Mouse (Mus musculus) liver, adult 2 months (tissue): ENCODE measurements around the gene Sco1. TPM values are rescaled to one million over a fixed set of nuclear protein-coding genes. Genes with fewer than 3 reads are reported as not detected.
A peak's percentile ranks its signal among the peaks of the same experiment; 100 is the strongest.

Source experiments
- DNase-seq: peaks from one replicate; pipeline ENCODE4 v3.0.0-alpha.2; 2011; ENCODE audit warnings: low read depth, low spot score; ENCODE audit errors: extremely low read depth
- H3K27ac ChIP-seq: fragments of 200-500 bp; replicated peaks from 2 replicates; pipeline ENCODE4 v1.5.1; 2012; ENCODE audit warnings: low read depth, mild to moderate bottlenecking, control low read depth, inconsistent platforms, low read length; ENCODE audit not compliant: insufficient read depth
- H3K27me3 ChIP-seq: fragments of 200-500 bp; 2 replicates; pipeline ENCODE4 v1.6.1; 2012; ENCODE audit warnings: mild to moderate bottlenecking, moderate library complexity, low read length, inconsistent platforms; ENCODE audit not compliant: control insufficient read depth, insufficient read depth
- H3K36me3 ChIP-seq: fragments of 200-500 bp; 2 replicates; pipeline ENCODE4 v1.6.1; 2012; ENCODE audit warnings: low read length, inconsistent platforms; ENCODE audit not compliant: control insufficient read depth, insufficient read depth
- H3K4me1 ChIP-seq: fragments of 200-500 bp; 2 replicates; pipeline ENCODE4 v1.6.1; 2011; ENCODE audit warnings: low read length; ENCODE audit not compliant: control insufficient read depth, insufficient read depth
- H3K4me3 ChIP-seq: fragments of 200-500 bp; 2 replicates; pipeline ENCODE4 v1.5.1; 2011; ENCODE audit warnings: low read depth, mild to moderate bottlenecking, control low read depth, low read length, moderate library complexity; ENCODE audit not compliant: insufficient read depth
- H3K79me2 ChIP-seq: fragments of 200-500 bp; 2 replicates; pipeline ENCODE4 v1.6.1; 2012; ENCODE audit warnings: inconsistent platforms, mild to moderate bottlenecking, low read length, moderate library complexity; ENCODE audit not compliant: control insufficient read depth, insufficient read depth
- H3K9ac ChIP-seq: fragments of 200-500 bp; 2 replicates; pipeline ENCODE4 v1.6.1; 2012; ENCODE audit warnings: low read depth, mild to moderate bottlenecking, control low read depth, inconsistent platforms, low read length
- CTCF ChIP-seq: fragments of 200-500 bp; IDR thresholded peaks from 2 replicates; pipeline ENCODE4 v1.5.1; 2011; ENCODE audit warnings: low read depth, low read length, control low read depth
- POLR2A ChIP-seq: fragments of 200-500 bp; IDR thresholded peaks from 2 replicates; pipeline ENCODE4 v1.6.1; 2011; ENCODE audit warnings: low read length, control low read depth; ENCODE audit not compliant: insufficient read depth; ENCODE audit errors: extremely low read depth
- WGBS: fragments of 180-500 bp; shearing (Covaris S2); methylation state at CpG from one replicate; pipeline ENCODE4 v1.1.7; 2018; 5-methylcytosine and 5-hydroxymethylcytosine counted together
- polyA plus RNA-seq: library from polyadenylated mRNA; depleted of rRNA; stranded (reverse); fragments of >200 nt; gene quantifications from 2 replicates; pipeline ENCODE4 v1.2.3, GENCODE M21; 2012
- total RNA-seq: library from RNA; depleted of rRNA; stranded (reverse); fragments of >200 nt; gene quantifications from 2 replicates; pipeline ENCODE4 v1.2.3, GENCODE M21; 2014

The Sco1 gene
- total and polyA plus RNA-seq, 2 experiments = 4.8 to 11.5 TPM

DNA sequence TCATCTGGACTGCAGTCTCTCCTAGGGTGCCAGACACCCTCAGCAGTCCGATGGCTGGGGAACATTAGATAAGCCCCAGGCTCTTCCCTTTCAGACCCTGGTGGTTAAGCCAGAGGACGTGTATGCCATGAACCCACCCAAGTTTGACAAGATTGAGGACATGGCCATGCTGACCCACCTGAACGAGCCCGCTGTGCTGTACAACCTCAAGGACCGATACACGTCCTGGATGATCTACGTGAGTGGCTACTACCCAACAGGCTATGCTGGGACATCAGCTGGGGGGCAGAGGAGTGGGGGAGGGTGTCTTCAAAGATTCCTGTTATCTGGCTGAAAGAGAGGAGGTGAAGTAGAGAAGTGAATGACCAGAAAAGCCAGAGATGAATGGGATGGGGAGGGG is 29.7 kb downstream of the Sco1 start:
- Histone ChIP-seq H3K9ac (no peak overlapping the region), H3K4me1 (no peaks in the 10 kb centered on the region), H3K27me3 (peaks cover 5% of the 10 kb centered on the region; the same call in 1 of the 2 replicates), H3K4me3 (no peak overlapping the region), H3K79me2 (no peaks in the 10 kb centered on the region), H3K27ac (no peak overlapping the region), H3K36me3 (no peaks in the 10 kb centered on the region)
- no peak for TF ChIP-seq CTCF
- no peak for TF ChIP-seq POLR2A
- DNase-seq = no peak
- WGBS = 83% methylated on average over 7 of the region's 7 CpGs

- Histone ChIP-seq H3K4me1 (no peaks in the 10 kb centered on the region), H3K4me3 (no peak overlapping the region), H3K27ac (no peak overlapping the region), H3K79me2 (no peaks in the 10 kb centered on the region), H3K27me3 (peaks cover 5% of the 10 kb centered on the region; the same call in 1 of the 2 replicates), H3K36me3 (no peaks in the 10 kb centered on the region), H3K9ac (no peak overlapping the region)
- WGBS = 76% methylated on average over 13 of the region's 13 CpGs
- no peak for DNase-seq
- TF ChIP-seq POLR2A = no peak
- TF ChIP-seq CTCF = no peak
These were observed 30.3 kb downstream of the Sco1 start for GRCm38 (mm10) chr11:67082793-67083192.

- WGBS = 73% methylated on average over 6 of the region's 6 CpGs
- H3K79me2 ChIP-seq = no peaks in the 10 kb centered on the region
These were observed 30.8 kb downstream of the Sco1 start for GRCm38 (mm10) chr11:67083239-67083638.

DNA sequence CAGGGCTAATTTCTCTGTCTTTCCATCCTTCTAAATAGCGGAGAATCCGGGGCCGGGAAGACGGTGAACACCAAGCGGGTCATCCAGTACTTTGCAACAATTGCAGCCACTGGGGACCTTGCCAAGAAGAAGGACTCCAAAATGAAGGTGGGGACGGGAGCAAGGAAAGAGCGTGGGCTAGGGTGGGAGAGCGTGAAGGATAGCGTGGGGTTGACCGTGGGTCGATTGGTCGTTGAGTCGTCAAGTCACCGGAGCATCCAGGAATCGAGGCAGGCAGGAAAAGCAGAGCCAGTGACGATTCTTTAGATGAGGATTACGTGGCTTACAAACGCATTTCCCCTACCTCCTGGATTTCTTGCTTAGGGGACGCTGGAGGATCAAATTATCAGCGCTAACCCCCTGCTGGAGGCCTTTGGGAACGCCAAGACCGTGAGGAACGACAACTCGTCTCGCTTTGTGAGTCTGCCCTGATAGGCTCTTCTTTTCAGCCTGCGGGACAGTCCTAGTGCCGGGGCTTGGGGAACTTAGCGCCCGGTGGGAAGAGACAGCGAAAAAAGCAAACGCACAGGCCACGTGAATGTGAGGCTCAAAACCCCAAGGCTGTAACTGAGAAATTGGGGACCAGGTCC is 31.4 kb downstream of the Sco1 start:
- H3K27ac ChIP-seq = no peak overlapping the region
- 43% methylated on average over 32 of the region's 32 CpGs for WGBS
- peaks cover 5% of the 10 kb centered on the region; the same call in 1 of the 2 replicates for H3K27me3 ChIP-seq
- H3K4me1 ChIP-seq = no peaks in the 10 kb centered on the region
- DNase-seq = no peak
- H3K9ac ChIP-seq = no peak overlapping the region
- H3K36me3 ChIP-seq = no peaks in the 10 kb centered on the region
- H3K4me3 ChIP-seq = no peak overlapping the region
- no peak for TF ChIP-seq POLR2A
- TF ChIP-seq CTCF = no peak
- no peaks in the 10 kb centered on the region for H3K79me2 ChIP-seq

More at GRCm38 (mm10) chr11:67083239-67083638, 30.8 kb downstream of the Sco1 start:
- no peak for TF ChIP-seq POLR2A
- TF ChIP-seq CTCF = no peak
- H3K27me3 ChIP-seq = peaks cover 5% of the 10 kb centered on the region; the same call in 1 of the 2 replicates
- H3K4me3 ChIP-seq = no peak overlapping the region
- no peak overlapping the region for H3K9ac ChIP-seq
- DNase-seq = no peak
- no peak overlapping the region for H3K27ac ChIP-seq
- H3K4me1 ChIP-seq = no peaks in the 10 kb centered on the region
- no peaks in the 10 kb centered on the region for H3K36me3 ChIP-seq

- Histone ChIP-seq H3K36me3 (no peaks in the 10 kb centered on the region), H3K4me1 (no peaks in the 10 kb centered on the region), H3K9ac (no peak overlapping the region), H3K27ac (no peak overlapping the region), H3K27me3 (peaks cover 5% of the 10 kb centered on the region; the same call in 1 of the 2 replicates), H3K79me2 (no peaks in the 10 kb centered on the region), H3K4me3 (no peak overlapping the region)
- 2% methylated on average over 6 of the region's 6 CpGs for WGBS
- DNase-seq = peak; percentile 72
- TF ChIP-seq CTCF = peak; percentile 70
- no peak for TF ChIP-seq POLR2A
These were observed 33.0 kb downstream of the Sco1 start for GRCm38 (mm10) chr11:67085489-67085888.

DNA sequence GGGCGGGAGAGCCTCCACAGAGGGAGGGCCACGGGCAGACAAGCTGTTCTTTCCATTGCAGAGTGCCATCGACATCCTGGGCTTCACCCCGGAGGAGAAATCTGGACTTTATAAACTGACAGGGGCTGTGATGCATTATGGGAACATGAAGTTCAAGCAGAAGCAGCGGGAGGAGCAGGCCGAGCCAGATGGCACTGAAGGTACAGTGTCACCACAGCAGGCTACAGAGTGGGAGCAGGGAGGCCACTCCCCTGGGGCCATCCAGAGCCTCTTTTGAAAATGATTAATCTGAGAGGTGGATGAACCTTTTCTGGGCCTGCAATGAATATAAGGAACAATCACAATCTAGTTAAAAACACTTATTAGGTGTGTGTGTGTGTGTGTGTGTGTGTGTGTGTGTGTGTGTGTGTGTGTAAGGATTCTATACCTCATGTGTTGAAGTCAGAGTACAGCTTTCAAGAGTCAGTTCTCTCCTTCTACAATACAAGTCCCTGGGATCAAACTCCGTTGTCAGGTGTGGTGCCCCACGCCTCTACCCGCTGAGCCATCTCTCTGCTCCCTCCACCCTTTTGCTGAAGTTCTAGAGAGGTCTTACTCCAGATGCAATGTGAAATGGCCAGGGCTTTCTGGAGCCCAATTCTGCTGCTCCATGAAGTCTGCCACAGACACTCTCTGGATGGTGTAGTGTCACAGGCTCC is 34.1 kb downstream of the Sco1 start:
- H3K36me3 ChIP-seq = no peaks in the 10 kb centered on the region
- peaks cover 5% of the 10 kb centered on the region; the same call in 1 of the 2 replicates for H3K27me3 ChIP-seq
- 37% methylated on average over 9 of the region's 9 CpGs for WGBS
- TF ChIP-seq CTCF (no peak), POLR2A (no peak)
- no peak overlapping the region for H3K27ac ChIP-seq
- peak; percentile 58 for DNase-seq
- H3K79me2 ChIP-seq = no peaks in the 10 kb centered on the region
- H3K9ac ChIP-seq = no peak overlapping the region
- H3K4me3 ChIP-seq = no peak overlapping the region
- no peaks in the 10 kb centered on the region for H3K4me1 ChIP-seq
